Mouse (Mus musculus): ENCODE measurements around the gene Aox3. TPM values are rescaled to one million over a fixed set of nuclear protein-coding genes. Genes with fewer than 3 reads are reported as not detected.
A peak's percentile ranks its signal among the peaks of the same experiment; 100 is the strongest.

Gene Aox3
- polyA plus RNA-seq, 1 experiment from 2014 or later, result 0.52 TPM

GRCm38 (mm10) chr1:58156747-58157146 lies 43.8 kb downstream of the Aox3 start:
- H3K27ac ChIP-seq, result no peak overlapping the region
- H3K9me3 ChIP-seq, result no peaks in the 10 kb centered on the region
- 50% methylated on average over 5 of the region's 5 CpGs for WGBS
- H3K4me3 ChIP-seq (replicated peaks), result no peak overlapping the region
- no peak overlapping the region for H3K9ac ChIP-seq
- no peak overlapping the region for H3K4me2 ChIP-seq (replicated peaks)
- H3K4me1 ChIP-seq (replicated peaks), result no peaks in the 10 kb centered on the region
- no peaks in the 10 kb centered on the region for H3K36me3 ChIP-seq
- H3K27me3 ChIP-seq (replicated peaks), result no peaks in the 10 kb centered on the region
- no peak for ATAC-seq

GRCm38 (mm10) chr1:58169893-58170292 lies 57.0 kb downstream of the Aox3 start:
- no peak overlapping the region for H3K27ac ChIP-seq
- 68% methylated on average over 6 of the region's 6 CpGs for WGBS
- no peaks in the 10 kb centered on the region for H3K36me3 ChIP-seq
- no peaks in the 10 kb centered on the region for H3K4me1 ChIP-seq (replicated peaks)
- H3K4me3 ChIP-seq (replicated peaks), result no peak overlapping the region
- ATAC-seq, result no peak
- H3K9ac ChIP-seq, result no peak overlapping the region
- H3K9me3 ChIP-seq, result no peaks in the 10 kb centered on the region
- no peaks in the 10 kb centered on the region for H3K27me3 ChIP-seq (replicated peaks)
- no peak overlapping the region for H3K4me2 ChIP-seq (replicated peaks)

DNA sequence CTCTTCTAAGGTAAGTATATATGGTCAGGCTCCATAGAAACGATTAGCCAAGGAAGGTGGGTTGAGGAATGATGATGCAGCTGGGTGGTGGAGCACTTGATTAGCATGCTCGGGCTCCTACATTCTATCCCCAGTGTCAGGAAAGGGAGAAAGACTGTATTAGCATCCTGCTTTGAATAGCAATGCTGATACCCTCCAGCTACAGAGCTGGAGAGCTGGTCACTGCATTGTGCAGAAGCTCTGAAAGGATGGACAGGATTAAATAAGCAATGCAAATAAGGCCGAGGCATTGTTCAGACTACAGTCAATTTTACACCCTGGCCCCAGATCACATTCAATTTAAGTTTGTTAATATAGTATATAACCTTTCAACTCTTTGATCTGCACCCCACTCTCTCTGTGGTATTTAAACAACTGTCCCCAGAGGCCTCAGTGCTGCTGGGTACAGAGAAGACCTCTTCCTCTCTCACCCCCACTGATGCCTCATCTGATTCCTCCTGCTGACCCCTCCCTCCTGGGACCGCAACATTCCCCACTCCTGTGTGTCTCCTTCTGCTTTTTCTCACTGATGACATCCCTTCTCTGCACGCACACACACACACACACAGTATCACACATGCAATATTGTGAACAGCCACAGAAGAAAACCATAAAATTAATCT lies 75.7 kb downstream of the Aox3 start:
- Histone ChIP-seq H3K4me1 (replicated peaks) (no peaks in the 10 kb centered on the region), H3K36me3 (no peaks in the 10 kb centered on the region), H3K4me2 (replicated peaks) (no peak overlapping the region), H3K4me3 (replicated peaks) (no peak overlapping the region), H3K27me3 (replicated peaks) (no peaks in the 10 kb centered on the region), H3K9me3 (no peaks in the 10 kb centered on the region), H3K9ac (no peak overlapping the region), H3K27ac (no peak overlapping the region)
- ATAC-seq, result no peak
- 56% methylated on average over 5 of the region's 5 CpGs for WGBS

DNA sequence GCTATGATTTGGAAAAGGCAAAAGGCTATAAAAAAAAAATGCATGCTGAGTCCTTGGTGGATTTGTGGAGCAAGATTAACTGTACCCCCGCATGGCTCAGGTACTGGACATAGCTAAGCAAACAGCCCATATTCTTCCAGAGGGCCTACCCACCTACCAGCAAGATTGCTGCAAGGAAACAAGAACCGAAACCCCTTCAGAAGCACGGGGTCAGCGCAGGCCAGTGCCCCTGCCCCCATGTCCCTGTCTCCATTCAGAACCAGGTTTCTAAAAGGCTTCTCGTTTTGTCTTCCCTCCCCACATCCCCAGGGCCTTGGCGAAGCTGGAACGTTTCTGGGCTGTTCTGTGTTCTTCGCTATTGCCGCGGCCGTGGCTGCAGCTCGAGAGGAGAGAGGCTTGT lies 81.4 kb downstream of the Aox3 start:
- 79% methylated on average over 12 of the region's 12 CpGs for WGBS
- no peak overlapping the region for H3K9ac ChIP-seq
- ATAC-seq, result no peak

DNA sequence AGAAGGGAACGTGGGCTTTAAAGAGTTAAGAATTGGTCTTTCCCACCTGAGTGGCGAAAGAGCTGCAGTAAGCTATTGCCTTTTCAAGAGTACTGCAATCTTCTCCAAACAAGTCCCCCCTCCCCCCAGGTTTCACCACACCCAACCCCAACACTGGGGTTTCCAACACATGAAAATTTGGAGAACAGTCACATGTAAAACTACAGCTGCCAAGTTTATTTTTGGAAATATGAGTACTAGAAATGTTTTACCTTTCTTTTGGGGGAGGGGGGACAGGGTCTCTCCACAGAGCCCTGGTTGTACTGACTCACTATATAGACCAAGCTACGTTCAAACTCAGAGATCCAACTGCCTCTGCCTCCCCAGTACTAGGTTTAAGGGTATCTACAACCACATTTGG lies 82.1 kb downstream of the Aox3 start:
- Histone ChIP-seq H3K4me2 (replicated peaks) (no peak overlapping the region), H3K9me3 (no peaks in the 10 kb centered on the region), H3K9ac (no peak overlapping the region), H3K27me3 (replicated peaks) (no peaks in the 10 kb centered on the region), H3K4me1 (replicated peaks) (no peaks in the 10 kb centered on the region), H3K36me3 (no peaks in the 10 kb centered on the region), H3K27ac (no peak overlapping the region), H3K4me3 (replicated peaks) (no peak overlapping the region)
- WGBS, result 71% methylated on average over 3 of the region's 3 CpGs
- no peak for ATAC-seq

More for the DNA sequence above, 81.4 kb downstream of the Aox3 start:
- no peak overlapping the region for H3K27ac ChIP-seq
- H3K9me3 ChIP-seq, result no peaks in the 10 kb centered on the region
- H3K27me3 ChIP-seq (replicated peaks), result no peaks in the 10 kb centered on the region
- H3K4me2 ChIP-seq (replicated peaks), result no peak overlapping the region
- no peaks in the 10 kb centered on the region for H3K4me1 ChIP-seq (replicated peaks)
- H3K36me3 ChIP-seq, result no peaks in the 10 kb centered on the region
- H3K4me3 ChIP-seq (replicated peaks), result no peak overlapping the region

DNA sequence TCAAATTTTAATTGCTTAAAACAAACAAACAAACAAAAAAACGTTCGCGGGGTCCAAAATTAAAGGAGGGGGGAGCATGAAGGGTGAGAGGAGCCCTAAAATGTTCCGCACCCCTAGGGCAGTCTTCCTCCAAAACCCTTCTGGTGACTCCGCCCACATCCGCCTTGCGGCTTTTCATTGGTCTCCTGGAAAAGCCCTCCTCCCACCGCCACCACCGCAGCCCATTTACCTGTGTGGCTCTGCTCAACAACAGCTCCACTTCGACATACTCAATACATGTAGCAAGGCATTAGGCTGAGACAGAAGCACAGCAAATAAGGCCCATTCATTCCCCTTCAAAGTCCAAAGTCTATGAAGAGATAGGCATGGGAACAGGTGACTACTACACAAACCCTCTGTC lies 82.6 kb downstream of the Aox3 start:
- WGBS, result 14% methylated on average over 10 of the region's 10 CpGs
- Histone ChIP-seq H3K9ac (no peak overlapping the region), H3K27ac (no peak overlapping the region), H3K4me3 (replicated peaks) (no peak overlapping the region), H3K27me3 (replicated peaks) (no peaks in the 10 kb centered on the region), H3K9me3 (no peaks in the 10 kb centered on the region), H3K4me1 (replicated peaks) (no peaks in the 10 kb centered on the region), H3K36me3 (no peaks in the 10 kb centered on the region), H3K4me2 (replicated peaks) (peak overlapping the region; percentile 40; the same call in 1 of the 2 replicates)
- ATAC-seq, result peak; percentile 49; the same call in 1 of the 2 replicates

- Histone ChIP-seq H3K4me3 (replicated peaks) (no peak overlapping the region), H3K27ac (no peak overlapping the region), H3K9ac (no peak overlapping the region), H3K4me1 (replicated peaks) (no peaks in the 10 kb centered on the region), H3K36me3 (no peaks in the 10 kb centered on the region), H3K4me2 (replicated peaks) (no peak overlapping the region), H3K27me3 (replicated peaks) (no peaks in the 10 kb centered on the region), H3K9me3 (no peaks in the 10 kb centered on the region)
- no peak for ATAC-seq
- WGBS, result 54% methylated on average over 9 of the region's 9 CpGs
Observed at GRCm38 (mm10) chr1:58197023-58197422, 84.1 kb downstream of the Aox3 start.

- WGBS, result 63% methylated on average over 4 of the region's 4 CpGs
- no peak overlapping the region for H3K27ac ChIP-seq
- H3K9ac ChIP-seq, result no peak overlapping the region
- H3K9me3 ChIP-seq, result no peaks in the 10 kb centered on the region
- H3K4me1 ChIP-seq (replicated peaks), result no peaks in the 10 kb centered on the region
- H3K4me3 ChIP-seq (replicated peaks), result no peak overlapping the region
- H3K27me3 ChIP-seq (replicated peaks), result no peaks in the 10 kb centered on the region
- H3K36me3 ChIP-seq, result no peaks in the 10 kb centered on the region
- H3K4me2 ChIP-seq (replicated peaks), result no peak overlapping the region
- ATAC-seq, result no peak
Observed at GRCm38 (mm10) chr1:58198386-58198785, 85.5 kb downstream of the Aox3 start.

- WGBS, result 75% methylated on average over 17 of the region's 17 CpGs
- no peaks in the 10 kb centered on the region for H3K27me3 ChIP-seq (replicated peaks)
- no peak within 1 kb of the TSS for H3K4me3 ChIP-seq (replicated peaks)
- H3K36me3 ChIP-seq, result no peaks in the 10 kb centered on the region
- H3K4me2 ChIP-seq (replicated peaks), result no peak within 1 kb of the TSS
- H3K27ac ChIP-seq, result no peak within 1 kb of the TSS
- no peak for ATAC-seq
- no peaks in the 10 kb centered on the region for H3K4me1 ChIP-seq (replicated peaks)
- H3K9ac ChIP-seq, result no peak within 1 kb of the TSS
- no peaks in the 10 kb centered on the region for H3K9me3 ChIP-seq
Observed at GRCm38 (mm10) chr1:58210203-58210602, 97.3 kb downstream of the Aox3 start, which contains the start of gene Aox4. Aox4 (plus strand) TSS chr1:58210397.

DNA sequence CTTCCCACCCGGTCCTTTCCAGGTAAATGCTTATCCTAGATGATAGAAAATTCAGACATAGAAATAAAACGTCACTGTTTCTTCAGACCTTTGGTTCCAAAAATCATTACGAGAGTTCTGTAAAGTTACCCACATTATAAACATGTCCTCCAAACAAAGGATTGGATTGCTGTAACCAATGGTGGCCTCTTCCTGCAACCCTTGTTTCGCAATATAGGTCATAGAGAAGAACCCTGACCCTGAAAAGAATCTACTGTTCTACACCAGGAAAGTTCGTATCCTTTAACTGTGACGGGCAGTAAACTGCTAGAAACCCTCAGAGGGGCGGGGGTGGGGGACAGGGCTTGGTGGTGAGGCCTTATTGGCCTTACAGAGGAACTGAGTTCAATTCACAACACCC lies 99.9 kb downstream of the Aox3 start:
- H3K9me3 ChIP-seq, result no peaks in the 10 kb centered on the region
- no peaks in the 10 kb centered on the region for H3K36me3 ChIP-seq
- H3K27ac ChIP-seq, result no peak overlapping the region
- H3K4me1 ChIP-seq (replicated peaks), result no peaks in the 10 kb centered on the region
- WGBS, result 76% methylated on average over 7 of the region's 7 CpGs
- no peak overlapping the region for H3K4me2 ChIP-seq (replicated peaks)
- no peak overlapping the region for H3K4me3 ChIP-seq (replicated peaks)
- no peak for ATAC-seq
- no peak overlapping the region for H3K9ac ChIP-seq
- H3K27me3 ChIP-seq (replicated peaks), result no peaks in the 10 kb centered on the region

DNA sequence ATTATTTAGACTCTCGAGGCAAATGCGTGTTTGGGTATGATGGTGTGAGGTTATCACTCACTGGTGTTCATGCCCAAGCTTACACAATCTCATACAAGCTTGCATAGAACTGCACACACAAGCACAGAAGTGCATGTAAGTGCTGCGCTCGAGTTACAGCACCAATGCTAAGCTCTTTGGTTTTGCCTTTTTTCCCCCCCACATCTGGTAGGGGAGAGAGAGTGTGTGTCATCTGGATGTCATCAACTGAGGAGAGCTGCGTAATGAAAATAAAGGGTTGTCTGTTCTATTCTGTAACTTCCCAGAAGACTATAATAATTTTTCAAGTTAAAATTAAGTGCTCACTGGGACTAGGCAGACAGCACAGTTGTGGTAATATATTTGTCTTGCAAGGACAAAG lies 100.9 kb downstream of the Aox3 start:
- 76% methylated on average over 5 of the region's 5 CpGs for WGBS
- ATAC-seq, result no peak
- Histone ChIP-seq H3K36me3 (no peaks in the 10 kb centered on the region), H3K27me3 (replicated peaks) (no peaks in the 10 kb centered on the region), H3K9ac (no peak overlapping the region), H3K4me2 (replicated peaks) (no peak overlapping the region), H3K9me3 (no peaks in the 10 kb centered on the region), H3K4me1 (replicated peaks) (no peaks in the 10 kb centered on the region), H3K4me3 (replicated peaks) (no peak overlapping the region), H3K27ac (no peak overlapping the region)

GRCm38 (mm10) chr1:58215353-58215752 lies 102.4 kb downstream of the Aox3 start:
- ATAC-seq, result no peak
- Histone ChIP-seq H3K9me3 (no peaks in the 10 kb centered on the region), H3K4me1 (replicated peaks) (no peaks in the 10 kb centered on the region), H3K27me3 (replicated peaks) (no peaks in the 10 kb centered on the region), H3K27ac (no peak overlapping the region), H3K9ac (no peak overlapping the region), H3K4me2 (replicated peaks) (no peak overlapping the region), H3K4me3 (replicated peaks) (no peak overlapping the region), H3K36me3 (no peaks in the 10 kb centered on the region)
- 87% methylated on average over 4 of the region's 4 CpGs for WGBS

DNA sequence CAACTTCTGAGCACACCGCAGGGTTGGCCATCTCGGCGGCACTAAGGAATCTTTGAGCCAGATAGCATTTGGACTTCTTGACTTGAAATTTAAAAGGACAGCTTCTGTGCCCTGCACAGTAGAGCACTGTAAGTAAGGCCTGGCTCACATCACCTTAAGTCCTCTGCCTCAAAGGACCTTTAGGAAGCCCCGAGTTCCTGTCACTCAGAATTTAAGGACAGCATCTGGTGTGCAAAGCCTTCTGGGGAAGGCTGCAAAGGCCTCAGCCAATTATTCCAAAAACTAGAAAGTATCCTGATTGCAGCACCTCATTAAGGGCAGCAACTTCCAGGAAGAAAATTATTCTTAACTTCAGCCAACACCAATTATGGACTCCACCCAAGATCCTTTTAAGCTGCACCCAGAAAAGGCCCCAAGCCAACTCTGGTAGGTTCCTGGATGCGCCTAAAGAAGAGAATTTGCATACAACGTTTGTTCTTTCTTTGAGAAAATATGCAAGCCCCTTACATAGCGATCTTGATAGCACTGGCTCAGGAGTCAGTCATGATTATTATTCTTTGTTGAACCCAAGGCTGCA lies 103.1 kb downstream of the Aox3 start:
- Histone ChIP-seq H3K9me3 (no peaks in the 10 kb centered on the region), H3K4me1 (replicated peaks) (no peaks in the 10 kb centered on the region), H3K9ac (no peak overlapping the region), H3K27ac (no peak overlapping the region), H3K36me3 (no peaks in the 10 kb centered on the region), H3K4me3 (replicated peaks) (no peak overlapping the region), H3K4me2 (replicated peaks) (no peak overlapping the region), H3K27me3 (replicated peaks) (no peaks in the 10 kb centered on the region)
- WGBS, result 84% methylated on average over 7 of the region's 7 CpGs
- no peak for ATAC-seq
